Mouse (Mus musculus): ENCODE data around the gene Heg1.

- TF ChIP-seq EP300 (IDR thresholded peaks at IDR 0.05; ENCODE audit: low read depth), result no peak
- no peak for TF ChIP-seq CTCF (IDR thresholded peaks at IDR 0.05; ENCODE audit: low read depth)
Observed at GRCm38 (mm10) chr16:33735791-33736190, 51.6 kb downstream of the Heg1 start.
